Mouse (Mus musculus) T-helper 17 cell (primary cell): ENCODE data around the gene Mapk10.

ENCODE experiments used
- in situ Hi-C, 2 experiments: fragments of 300-600 bp; cut with MboI, MseI; formaldehyde crosslinking; loops; 1 replicate in 1 of 2; 2 replicates in 1 of 2; pipeline ENCODE4 v1.15.1; 2025; ENCODE audit warnings: high pct_unique_total_duplicates in 2 of 2

The Mapk10 gene

DNA sequence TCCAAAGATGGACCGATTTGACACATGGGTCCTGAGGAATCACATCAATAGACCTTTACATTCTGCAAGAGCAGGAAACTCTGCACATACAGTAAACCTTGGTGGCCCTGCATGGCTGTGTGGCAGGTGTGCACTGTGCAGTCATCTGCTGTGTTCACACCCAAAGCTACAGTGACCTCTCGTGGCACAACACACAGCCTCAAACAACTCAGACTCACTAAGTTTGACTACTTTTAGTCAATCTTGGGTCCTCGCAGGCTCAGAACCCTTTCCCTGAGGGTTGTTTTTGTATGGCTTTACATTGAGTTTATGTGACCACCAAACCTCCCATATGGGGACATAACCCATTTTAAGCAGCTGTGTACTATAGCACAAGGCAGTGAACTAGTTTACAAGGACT, 47.1 kb downstream of the Mapk10 start:
- in situ Hi-C loops: no loop called here

DNA sequence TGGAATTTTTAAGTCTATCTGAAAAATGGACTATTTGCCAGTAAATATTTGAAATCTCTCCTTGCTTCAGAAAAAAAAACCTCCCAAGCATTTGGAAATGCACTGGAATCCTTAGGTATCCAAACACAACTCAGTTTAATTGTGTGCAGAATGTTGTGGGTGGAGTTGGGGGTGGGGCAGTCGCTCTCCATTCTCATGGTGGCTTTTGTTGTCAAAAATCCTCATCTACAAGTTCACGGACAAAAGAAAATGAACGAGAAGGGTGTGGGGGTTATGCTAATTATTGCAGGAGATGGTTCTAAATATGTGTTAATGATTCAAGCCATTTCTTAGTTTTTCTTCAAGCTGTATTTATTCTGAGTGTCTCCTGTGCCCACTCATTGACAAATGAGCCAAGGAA, 49.6 kb downstream of the Mapk10 start:
- in situ Hi-C loops: no loop called here

DNA sequence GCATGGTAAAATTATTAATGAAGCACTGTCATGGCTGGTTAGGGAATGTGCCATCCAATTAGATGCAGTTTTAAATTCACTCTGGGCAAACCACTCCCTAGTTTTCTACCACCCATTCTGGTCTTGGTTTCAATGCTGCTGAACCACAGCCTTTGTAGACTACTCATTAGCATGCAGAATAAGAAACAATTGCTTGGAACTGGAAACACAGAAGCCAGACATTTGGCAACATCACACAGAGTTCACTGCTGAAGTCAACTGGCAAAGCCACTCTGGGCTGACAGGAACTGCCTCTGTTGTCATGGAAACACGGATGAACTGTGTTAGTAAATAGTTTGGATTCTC, 50.0 kb downstream of the Mapk10 start:
- in situ Hi-C loops: no loop called here

DNA sequence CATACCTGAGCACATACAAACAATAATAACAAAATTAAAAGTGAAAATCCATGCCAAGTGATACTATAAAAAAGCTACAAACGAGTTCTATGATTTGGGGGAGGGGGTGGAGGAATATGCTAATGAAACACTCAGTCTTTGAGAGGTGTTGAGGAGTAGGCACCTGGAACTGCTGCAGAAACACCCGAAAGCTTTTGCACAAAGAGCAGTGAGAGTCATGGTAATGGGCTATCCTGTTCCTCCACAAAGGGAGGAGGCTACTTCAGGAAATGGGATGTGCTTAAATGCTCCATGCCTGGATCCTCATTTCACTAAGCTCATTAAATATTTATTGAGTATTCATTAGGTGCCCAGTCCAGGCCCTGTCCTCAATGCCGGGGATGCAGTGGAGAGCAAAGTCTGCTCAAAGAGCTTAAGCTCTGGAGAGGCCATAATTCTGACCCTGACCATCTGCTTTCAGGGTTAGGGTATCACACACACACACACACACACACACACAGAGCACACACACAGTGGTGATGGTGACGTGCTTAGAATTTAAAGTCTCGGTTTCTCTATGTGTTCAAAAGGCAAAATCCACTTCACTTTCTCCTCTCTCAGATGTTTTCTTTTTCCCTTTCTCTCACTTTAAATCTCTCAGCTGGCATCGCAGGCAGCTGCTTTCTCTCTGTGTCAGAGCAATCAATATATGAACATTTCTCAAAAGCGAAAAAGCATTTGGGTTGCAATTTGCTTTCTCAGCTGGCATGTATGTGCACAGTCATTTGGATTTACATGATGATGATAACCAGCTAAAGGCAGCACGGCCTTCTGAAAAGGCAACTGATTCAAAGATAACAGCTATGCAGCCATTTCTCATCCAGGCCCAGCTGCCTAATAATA, 50.6 kb downstream of the Mapk10 start:
- in situ Hi-C loops: no loop called here

DNA sequence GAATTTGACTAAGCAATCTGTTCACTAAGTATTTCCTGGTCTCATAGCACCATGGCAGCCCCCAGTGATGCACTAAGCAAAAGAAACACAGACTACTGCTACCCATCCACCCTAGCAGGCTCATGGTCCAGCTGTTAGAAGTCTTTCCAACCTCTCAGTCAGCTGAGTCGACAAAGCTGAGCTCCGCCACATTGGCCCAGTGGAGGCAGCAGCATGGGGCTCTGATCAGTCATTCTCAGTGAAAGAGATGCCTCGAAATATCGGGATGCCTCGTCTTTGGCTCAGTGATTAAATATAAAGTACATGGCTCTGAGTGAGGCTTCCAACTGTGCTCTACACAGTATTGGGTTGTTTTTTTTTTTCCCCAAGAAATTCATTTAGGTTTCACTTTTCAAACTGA, 70.2 kb downstream of the Mapk10 start:
- in situ Hi-C loops: no loop called here

DNA sequence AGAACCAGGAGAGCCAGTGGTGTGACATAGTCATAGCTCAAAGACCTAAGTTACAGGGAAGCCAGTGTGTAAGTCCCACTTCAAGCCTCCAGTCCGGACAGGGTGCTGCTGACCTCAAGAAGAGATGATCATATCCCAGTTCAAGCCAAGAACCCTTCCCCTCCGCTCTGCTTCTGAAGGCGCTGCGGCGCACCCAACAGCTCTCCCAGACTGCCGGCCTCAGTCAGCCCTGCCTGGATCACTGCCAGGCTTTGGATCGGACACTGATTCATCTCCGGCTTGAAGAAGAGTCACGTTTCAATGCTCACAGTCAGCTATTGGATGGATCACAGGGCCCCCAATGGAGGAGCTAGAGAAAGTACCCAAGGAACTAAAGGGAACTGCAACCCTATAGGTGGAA, 76.3 kb downstream of the Mapk10 start:
- in situ Hi-C loops: no loop called here

DNA sequence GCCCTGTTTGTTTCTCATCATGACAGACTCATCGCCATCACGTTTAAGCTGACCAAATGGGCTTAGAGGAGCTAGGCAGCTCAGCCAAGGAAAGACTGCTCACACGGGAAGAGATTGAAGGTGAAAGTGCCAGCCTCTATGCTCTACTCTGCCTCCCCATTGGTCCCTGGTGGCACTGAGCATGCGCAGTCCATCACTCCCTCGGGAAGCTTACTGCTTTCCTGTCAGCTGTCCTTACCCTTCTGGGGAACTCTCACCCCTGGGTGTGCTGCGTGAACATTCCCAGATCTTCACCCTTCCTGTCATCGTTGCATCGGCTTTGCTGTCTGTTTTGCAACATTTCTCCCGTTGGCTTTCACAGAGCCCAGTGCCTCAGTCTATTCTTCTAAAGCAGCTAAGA, 77.5 kb downstream of the Mapk10 start:
- in situ Hi-C loops: no loop called here

DNA sequence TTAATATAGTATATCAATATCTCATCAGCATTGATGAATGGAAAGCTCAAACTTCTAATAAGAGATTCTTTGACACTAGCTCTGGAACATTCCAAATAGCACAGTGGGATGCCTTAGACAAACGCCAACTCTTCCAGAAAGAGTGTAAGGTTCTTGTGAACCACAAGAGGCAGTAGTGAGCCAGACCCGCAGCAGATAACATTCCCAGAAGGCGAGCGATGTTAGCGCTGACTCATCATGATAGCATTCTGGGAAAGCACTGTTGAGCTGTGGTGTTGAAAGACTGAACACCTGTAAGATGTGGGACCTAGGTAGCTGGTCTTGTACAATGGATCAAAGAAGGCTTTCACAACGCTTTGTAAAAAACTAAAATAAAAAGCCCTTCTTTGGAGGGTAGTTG, 78.3 kb downstream of the Mapk10 start:
- in situ Hi-C loops: no loop called here

DNA sequence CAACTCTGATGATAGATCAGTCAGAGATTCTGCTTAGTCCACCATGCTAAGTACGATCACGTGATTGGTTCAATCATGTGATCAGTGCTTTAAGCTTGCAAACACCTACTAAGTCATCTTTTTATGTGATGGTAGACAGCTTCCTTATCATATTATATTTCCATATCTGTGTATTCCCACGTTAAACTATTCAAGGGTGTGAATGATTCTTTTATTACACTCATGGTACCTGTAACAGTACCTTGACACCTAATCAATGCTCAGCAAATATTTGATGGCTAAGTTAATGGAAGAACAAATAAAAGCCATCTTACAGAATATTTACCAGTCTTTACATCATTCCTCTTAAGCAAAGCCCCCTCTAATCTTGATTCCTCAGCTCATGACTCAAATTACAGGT, 91.5 kb downstream of the Mapk10 start:
- in situ Hi-C loops: no loop called here

DNA sequence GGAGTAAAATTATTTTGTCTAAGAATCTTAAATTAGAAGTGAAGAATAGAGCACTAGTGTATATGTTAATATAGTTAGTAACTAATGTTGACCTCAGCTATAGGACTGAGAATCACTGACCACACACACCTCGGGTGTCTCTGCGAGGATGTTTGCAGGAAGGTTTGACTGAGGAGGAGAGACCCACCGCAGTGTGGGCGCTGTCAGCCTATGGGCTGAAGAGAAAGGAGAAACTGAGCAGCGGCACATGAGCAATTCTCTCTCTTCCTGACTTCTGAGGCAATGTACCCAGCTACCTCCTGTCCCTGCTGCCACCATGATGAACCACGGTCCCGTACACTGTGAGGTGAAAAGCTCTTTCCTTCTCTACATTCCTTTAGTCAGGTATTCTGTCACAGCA, 95.6 kb downstream of the Mapk10 start:
- in situ Hi-C loops: no loop called here

DNA sequence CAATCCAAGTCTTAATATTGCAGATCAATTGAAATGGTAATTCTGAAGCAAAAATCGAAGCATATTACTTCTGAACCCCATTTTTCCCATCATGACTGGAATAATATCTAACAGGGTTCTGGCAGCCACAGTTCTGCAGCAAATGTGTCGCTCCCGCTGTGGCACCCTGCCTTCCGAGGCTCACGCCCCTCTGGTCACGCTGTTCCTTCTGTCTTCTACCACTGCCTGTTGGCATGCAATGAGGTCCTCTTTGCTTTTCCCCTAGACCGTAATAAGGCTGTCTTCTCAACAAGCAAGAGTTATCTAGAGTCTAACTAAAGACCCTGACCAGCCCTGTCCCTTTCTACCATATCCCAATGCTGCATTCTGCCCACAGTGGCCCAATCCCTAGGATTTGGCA, 98.7 kb downstream of the Mapk10 start:
- in situ Hi-C loops: no loop called here

DNA sequence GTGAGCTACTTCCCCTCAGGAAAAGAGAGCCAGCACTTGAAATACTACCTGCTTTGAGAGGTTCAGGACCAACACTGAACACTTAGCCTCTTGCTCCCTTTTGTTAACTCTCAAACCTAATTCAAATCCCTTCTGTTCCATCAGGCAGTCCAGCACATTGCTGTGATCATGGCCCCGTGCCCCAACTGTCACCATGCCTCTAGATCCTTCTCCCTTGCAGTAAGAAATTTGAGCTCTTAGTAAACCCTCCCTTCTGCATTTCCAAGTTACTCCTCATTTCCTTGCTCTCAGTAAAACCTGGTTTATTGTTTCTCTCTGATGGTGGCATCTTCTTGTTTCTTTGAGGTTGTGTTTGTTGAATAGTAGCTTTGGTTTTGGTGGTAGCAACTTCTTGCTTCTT, 101.7 kb downstream of the Mapk10 start:
- in situ Hi-C loops: no loop called here

DNA sequence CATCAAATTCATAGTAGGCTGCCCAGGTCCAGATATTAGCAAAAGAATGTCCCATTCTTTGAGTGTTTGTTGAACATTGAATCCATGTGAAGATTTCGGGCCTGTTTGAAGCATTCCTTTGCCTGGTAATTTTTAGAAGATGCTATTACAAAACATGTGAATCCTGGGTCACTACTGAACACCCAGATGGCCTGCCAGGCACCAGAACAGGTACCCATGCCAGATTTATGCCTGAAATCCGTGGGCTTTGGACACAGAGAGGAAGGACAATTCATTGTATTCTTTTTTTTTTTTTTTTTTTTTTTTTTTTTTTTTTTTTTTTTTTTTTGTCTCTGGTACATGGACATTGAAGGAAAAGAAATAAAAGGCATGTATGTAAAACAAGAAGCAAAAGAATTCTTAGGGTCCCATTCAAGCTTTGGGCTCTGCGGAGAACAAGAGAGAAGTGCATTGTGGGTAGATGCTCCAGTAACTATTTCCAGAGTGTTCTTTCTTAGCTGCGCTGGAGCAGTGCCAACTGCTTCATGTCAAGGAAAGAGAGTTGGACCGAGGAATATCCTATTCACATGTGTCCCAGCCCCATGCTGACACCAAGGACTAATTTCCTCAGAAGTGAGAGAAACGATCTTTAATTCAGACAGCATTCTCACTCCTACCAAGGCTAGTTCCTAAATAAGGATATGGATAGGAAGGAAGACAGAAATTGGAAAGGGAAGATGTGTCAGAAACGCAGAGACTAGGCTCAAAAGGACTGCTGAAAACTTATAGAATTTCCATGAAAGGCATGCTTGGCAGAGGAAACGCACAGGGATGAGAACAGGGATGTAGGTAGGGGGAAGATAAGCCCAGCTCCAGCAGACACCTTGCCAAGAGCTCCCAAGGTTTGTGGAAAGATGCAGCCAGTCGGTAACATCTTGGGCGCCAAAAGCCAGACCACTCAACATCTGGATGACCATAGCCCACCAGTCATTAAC, 105.4 kb downstream of the Mapk10 start:
- in situ Hi-C loops: no loop called here

DNA sequence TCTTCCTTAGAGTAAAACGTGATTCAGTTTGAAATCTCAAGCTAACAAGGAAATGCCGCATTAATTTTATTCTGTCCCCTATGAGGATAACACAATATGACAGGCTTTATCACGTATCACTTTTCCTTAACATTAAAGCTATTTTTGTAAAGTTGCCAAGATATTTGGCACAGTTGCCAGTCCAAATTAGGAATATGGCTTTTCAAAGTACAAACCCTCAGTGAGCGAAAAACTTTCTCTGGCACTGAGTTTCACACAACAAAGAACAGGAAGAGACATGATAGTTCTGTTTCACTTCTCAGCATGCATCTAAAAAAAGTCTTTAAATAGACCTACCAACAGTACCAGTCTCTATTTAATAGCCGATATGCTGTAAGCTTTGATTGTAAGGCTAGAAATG, 107.1 kb downstream of the Mapk10 start:
- in situ Hi-C loops: no loop called here

DNA sequence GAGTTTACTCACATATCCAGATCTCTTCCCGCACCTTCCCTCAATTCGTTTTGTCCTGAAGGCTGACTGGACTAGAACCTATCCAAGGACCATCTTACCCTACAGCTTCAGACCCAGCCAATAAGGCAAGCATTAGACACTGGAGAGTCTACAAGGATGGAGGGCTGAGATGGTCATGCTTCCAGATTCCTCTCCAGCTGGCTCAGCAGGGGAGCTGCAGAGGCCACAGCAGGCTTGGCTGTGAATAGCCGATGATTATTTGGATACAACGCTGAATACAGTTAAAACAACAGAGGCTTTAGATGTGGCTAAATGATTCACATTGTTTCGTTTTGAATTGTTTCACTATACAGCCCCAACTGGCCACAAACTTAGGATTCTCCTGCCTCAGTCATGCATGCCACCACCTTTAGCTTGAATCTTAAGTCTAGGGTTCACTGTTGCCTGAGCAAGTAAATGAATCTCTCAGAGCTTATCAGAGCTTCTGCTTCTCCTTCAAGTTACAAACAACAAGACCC, 108.2 kb downstream of the Mapk10 start:
- in situ Hi-C loops: no loop called here

DNA sequence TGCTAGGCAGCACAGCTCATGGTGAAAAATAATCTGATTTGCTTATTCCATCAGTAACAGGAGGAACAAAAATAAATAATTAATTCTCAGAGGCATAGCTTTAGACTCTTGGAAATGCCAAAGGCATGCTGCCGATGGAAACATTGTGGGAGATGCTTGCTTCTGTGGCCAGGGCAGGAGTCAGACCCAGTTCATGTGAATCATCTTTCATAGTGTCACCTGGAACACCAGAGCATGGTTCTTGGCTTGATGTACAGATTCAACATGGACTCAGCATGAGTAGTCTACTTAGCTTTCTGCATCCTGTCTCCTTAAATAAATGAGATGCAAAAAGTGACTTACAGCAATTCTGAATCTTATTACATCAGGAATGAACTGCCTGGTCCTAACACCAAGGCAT, 109.0 kb downstream of the Mapk10 start:
- in situ Hi-C loops: no loop called here

DNA sequence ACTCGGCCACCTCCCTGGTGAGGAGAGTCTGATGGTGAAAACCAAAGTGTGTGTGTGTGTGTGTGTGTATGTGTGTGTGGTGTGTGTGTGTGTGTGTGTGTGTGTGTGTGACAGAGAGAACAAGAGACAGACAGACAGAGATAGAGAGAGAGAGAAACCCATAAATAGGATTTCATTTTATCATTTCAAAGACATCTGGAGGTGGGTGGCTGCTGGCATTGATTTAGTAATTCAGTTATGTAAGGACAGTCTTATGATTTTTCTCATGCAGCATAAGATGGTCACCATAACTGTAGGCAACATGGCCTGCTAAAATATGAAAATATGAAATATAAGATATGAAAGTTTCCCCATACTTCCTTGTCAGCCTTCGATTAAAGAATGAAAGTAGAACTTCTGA, 117.0 kb downstream of the Mapk10 start:
- in situ Hi-C loops: no loop called here

DNA sequence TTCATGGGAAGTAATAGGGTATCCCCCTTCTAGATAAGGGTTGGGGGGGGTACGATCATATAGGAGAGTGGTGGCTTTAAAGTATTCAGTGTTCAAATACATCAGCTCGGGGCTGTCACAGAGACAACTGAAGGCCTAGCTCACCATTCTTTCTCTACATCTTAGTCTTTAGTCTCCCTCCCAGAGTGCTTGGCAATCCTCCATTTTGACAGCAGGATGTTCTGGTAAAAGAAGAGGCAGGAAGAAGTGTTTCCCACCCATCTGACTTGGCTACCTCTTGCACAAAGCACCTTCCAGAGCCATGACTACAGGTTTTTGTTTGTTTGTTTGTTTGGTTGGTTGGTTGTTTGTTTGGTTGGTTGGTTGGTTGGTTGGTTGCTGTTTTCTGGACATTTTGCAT, 125.3 kb downstream of the Mapk10 start:
- in situ Hi-C loops: no loop called here

DNA sequence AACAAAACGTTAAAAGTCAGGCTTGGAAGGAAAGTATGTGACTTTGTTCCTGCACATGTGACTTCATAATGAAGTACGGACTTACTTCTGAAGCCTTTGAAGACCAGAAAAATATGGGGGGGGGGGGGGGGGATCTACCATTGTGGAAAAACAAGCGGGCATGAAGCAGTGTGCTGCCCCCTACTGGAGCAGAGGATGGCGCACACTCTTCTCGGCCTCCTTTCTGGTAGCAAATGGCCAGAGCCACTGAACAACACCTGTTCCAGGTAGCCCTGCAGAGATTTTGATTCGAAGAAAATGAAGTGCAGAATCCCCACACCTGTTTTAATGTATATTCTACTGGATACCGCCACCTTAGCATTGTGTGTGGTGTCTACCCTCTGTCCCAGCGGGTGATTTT, 135.7 kb downstream of the Mapk10 start:
- in situ Hi-C loops: no loop called here

DNA sequence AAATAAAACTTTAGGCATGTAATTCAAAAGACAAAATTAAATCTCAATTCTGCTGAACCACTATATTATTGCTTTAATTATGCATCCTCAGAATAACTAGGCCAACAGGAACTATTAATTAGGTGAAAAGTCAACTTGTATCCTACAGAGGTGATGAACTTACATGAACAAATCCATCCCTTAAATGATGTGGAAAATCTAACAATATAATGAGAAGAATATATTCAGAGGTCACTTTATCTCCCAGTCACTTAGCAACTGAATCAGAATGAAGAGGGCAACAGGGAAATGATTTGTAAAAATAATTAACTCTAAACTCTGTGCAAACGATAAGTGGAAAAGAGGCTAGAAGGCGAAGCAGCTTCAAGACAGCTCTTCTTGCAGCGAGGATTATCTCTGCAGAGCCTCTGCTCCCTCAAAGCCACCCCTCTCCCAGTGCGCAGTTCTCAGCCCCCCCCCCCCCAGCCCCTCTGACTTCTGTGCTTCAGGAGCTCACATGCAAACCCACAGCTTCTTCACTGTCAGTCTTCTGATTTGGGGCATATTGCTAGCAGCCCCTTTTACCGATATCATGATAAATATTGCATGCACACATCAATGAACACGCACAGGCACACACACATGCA, 138.8 kb downstream of the Mapk10 start:
- in situ Hi-C loops: no loop called here

DNA sequence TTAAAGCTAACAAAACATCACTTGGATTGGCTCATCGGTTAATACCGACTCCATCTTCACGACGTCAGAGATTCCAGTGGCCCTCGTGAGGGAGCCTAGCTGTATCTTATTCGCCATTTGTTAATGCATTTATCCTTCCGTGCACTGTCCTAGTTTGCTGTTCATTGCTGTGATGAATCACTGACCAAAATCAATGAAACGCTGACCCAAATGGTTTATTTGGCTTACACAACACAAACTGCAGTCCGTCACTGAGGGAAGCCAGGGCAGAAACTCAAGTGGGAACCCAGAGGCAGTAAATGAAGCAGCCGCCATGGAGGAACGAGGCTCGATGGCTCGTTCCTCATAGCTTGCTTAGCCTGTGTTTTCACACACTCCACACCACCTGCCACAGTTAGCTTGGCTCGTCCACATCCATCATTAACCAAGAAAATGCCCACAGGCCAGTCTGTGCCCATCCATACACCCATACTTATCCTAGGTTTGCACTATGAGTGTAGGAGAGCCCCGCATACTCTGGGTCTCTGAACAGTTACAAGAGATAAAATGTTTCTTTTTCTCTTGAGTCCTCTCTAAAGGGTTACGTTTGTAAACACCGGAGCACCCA, 140.0 kb downstream of the Mapk10 start:
- in situ Hi-C loops: no loop called here
